ENCODE assay signal across 9 mouse cellular contexts in the genomic region with DNA sequence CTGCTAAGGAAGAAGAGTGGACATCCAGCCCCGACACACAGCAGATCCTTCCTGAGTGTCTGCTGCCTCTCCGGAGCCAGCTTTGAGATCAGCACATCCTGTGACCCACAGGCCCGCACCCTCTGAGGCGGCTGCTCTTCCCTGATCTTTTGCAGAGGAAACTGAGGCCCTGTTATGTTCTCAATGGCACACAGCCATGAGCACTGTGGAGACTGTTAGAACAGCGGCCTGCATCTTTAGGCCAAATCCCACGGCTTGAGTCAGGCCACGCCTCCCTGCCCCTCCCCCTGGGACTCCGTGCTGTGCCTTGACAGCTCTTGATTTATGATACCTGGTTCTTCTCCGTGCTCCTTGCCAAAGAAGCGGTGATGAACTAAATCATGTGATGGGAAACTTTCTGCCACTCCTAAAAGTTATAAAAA. TPM values are rescaled to one million over a fixed set of nuclear protein-coding genes. Genes with fewer than 3 reads are reported as not detected.
A peak's percentile ranks its signal among the peaks of the same experiment; 100 is the strongest.
DNase-seq lines count a peak whose midpoint lies in the region; ATAC-seq and TF ChIP-seq lines count a peak whose summit lies in the region.
"Had no signal": no experiment of that assay in that cellular context is flagged by ENCODE, and none has a peak within 500 bp of the region (broad histone marks: within the 10 kb centered on the region; RNA-seq: fewer than 3 reads in every experiment).

No protein-coding gene starts in this region.

- TF ChIP-seq CTCF in gastrocnemius, adult 2 months (IDR thresholded peaks at IDR 0.05), result no peak
- TF ChIP-seq CTCF in forebrain, postnatal 0 days (IDR thresholded peaks at IDR 0.05; ENCODE audit: low read depth), result no peak

- H3K27ac ChIP-seq in forebrain, embryonic 10.5 days, result no peak overlapping the region; the same call in 1 of the 2 replicates
- no peak overlapping the region for H3K27ac ChIP-seq in forebrain, embryonic 14.5 days (ENCODE audit: low read depth, low read length)
- peak overlapping the region; percentile 74 for H3K27ac ChIP-seq in gastrocnemius, adult 2 months
- no peak overlapping the region; the same call in 1 of the 2 replicates for H3K27ac ChIP-seq in hindbrain, embryonic 14.5 days
- H3K27ac ChIP-seq in neural tube, embryonic 12.5 days, result no peak overlapping the region
- H3K27ac ChIP-seq in forebrain, postnatal 0 days (ENCODE audit: low read depth, low read length), result no peak overlapping the region

- no peak overlapping the region for H3K4me3 ChIP-seq in forebrain, embryonic 10.5 days
- no peak overlapping the region for H3K4me3 ChIP-seq in forebrain, embryonic 14.5 days (ENCODE audit: low read depth, low read length)
- peak overlapping the region; percentile 55 for H3K4me3 ChIP-seq in gastrocnemius, adult 2 months
- no peak overlapping the region for H3K4me3 ChIP-seq in hindbrain, embryonic 14.5 days (replicated peaks; ENCODE audit: low read length)
- no peak overlapping the region for H3K4me3 ChIP-seq in neural tube, embryonic 12.5 days
- no peak overlapping the region for H3K4me3 ChIP-seq in forebrain, postnatal 0 days (ENCODE audit: low read depth, low read length)

- no peak overlapping the region for H3K9ac ChIP-seq in forebrain, embryonic 14.5 days (ENCODE audit: low read length)
- H3K9ac ChIP-seq in hindbrain, embryonic 14.5 days, result no peak overlapping the region
- H3K9ac ChIP-seq in neural tube, embryonic 12.5 days, result no peak overlapping the region
- H3K9ac ChIP-seq in forebrain, postnatal 0 days, result no peak overlapping the region

- H3K36me3 ChIP-seq in forebrain, embryonic 10.5 days (replicated peaks), result no peaks in the 10 kb centered on the region
- H3K36me3 ChIP-seq in forebrain, embryonic 14.5 days (ENCODE audit: control insufficient read depth, insufficient read depth, low read length), result no peaks in the 10 kb centered on the region
- H3K36me3 ChIP-seq in hindbrain, embryonic 14.5 days (replicated peaks; ENCODE audit: control insufficient read depth, insufficient read depth), result no peaks in the 10 kb centered on the region
- no peaks in the 10 kb centered on the region for H3K36me3 ChIP-seq in neural tube, embryonic 12.5 days
- H3K36me3 ChIP-seq in forebrain, postnatal 0 days (ENCODE audit: insufficient read depth), result no peaks in the 10 kb centered on the region

- ATAC-seq in forebrain, embryonic 14.5 days, result no peak
- peak; percentile 50 for ATAC-seq in hindbrain, embryonic 14.5 days (ENCODE audit: low FRiP score)
- ATAC-seq in neural tube, embryonic 12.5 days (ENCODE audit: low FRiP score, low read depth), result peak; percentile 88
- ATAC-seq in forebrain, postnatal 0 days, result no peak; the same call in 1 of the 2 replicates

- H3K27me3 ChIP-seq in forebrain, embryonic 10.5 days (ENCODE audit: poor library complexity, severe bottlenecking), result no peaks in the 10 kb centered on the region
- no peaks in the 10 kb centered on the region for H3K27me3 ChIP-seq in forebrain, embryonic 14.5 days (replicated peaks; ENCODE audit: control insufficient read depth, insufficient read depth, low read length)
- no peaks in the 10 kb centered on the region for H3K27me3 ChIP-seq in hindbrain, embryonic 14.5 days (ENCODE audit: control insufficient read depth, insufficient read depth, low read length)
- no peaks in the 10 kb centered on the region for H3K27me3 ChIP-seq in neural tube, embryonic 12.5 days (replicated peaks)
- H3K27me3 ChIP-seq in forebrain, postnatal 0 days (ENCODE audit: insufficient read depth, low read length), result no peaks in the 10 kb centered on the region

- no peak overlapping the region for H3K4me2 ChIP-seq in forebrain, embryonic 14.5 days (ENCODE audit: low read length)
- peak overlapping the region; percentile 24; the same call in 1 of the 2 replicates for H3K4me2 ChIP-seq in hindbrain, embryonic 14.5 days (replicated peaks)
- H3K4me2 ChIP-seq in neural tube, embryonic 12.5 days (replicated peaks), result peak overlapping the region; percentile 40
- H3K4me2 ChIP-seq in forebrain, postnatal 0 days (ENCODE audit: low read depth), result no peak overlapping the region

- DNase-seq in forebrain, embryonic 10.5 days (ENCODE audit: extremely low spot score, low spot score), result peak; percentile 14
- no peak for DNase-seq in forebrain, embryonic 14.5 days (ENCODE audit: low spot score)
- peak; percentile 62 for DNase-seq in gastrocnemius, adult 2 months
- peak; percentile 71 for DNase-seq in hindbrain, embryonic 14.5 days (ENCODE audit: low spot score)
- peak; percentile 64 for DNase-seq in liver
- DNase-seq in forebrain, postnatal 0 days, result no peak
- no peak for DNase-seq in cerebellum, adult 11 months

- 51% methylated on average over 10 of the region's 10 CpGs for WGBS in forebrain, embryonic 10.5 days
- 34% methylated on average over 10 of the region's 10 CpGs for WGBS in forebrain, embryonic 14.5 days
- 29% methylated on average over 10 of the region's 10 CpGs for WGBS in hindbrain, embryonic 14.5 days
- 12% methylated on average over 10 of the region's 10 CpGs for WGBS in neural tube, embryonic 12.5 days
- WGBS in forebrain, postnatal 0 days, result 40% methylated on average over 10 of the region's 10 CpGs

- no peaks in the 10 kb centered on the region for H3K9me3 ChIP-seq in forebrain, embryonic 10.5 days
- H3K9me3 ChIP-seq in forebrain, embryonic 14.5 days (replicated peaks; ENCODE audit: control insufficient read depth, low read length), result 0 out of 2 replicates have a peak, but pooled peaks cover 2% of the 10 kb centered on the region
- H3K9me3 ChIP-seq in hindbrain, embryonic 14.5 days (ENCODE audit: control insufficient read depth, low read length), result 0 out of 2 replicates have a peak, but pooled peaks cover 3% of the 10 kb centered on the region
- no peaks in the 10 kb centered on the region for H3K9me3 ChIP-seq in neural tube, embryonic 12.5 days
- no peaks in the 10 kb centered on the region for H3K9me3 ChIP-seq in forebrain, postnatal 0 days (ENCODE audit: low read length)

- intact Hi-C loops in gastrocnemius, adult 2 months (cut with DNase I), result no loop called here

- peaks cover 16% of the 10 kb centered on the region for H3K4me1 ChIP-seq in forebrain, embryonic 10.5 days
- H3K4me1 ChIP-seq in forebrain, embryonic 14.5 days (ENCODE audit: control insufficient read depth, insufficient read depth, low read length), result no peaks in the 10 kb centered on the region
- H3K4me1 ChIP-seq in hindbrain, embryonic 14.5 days (replicated peaks; ENCODE audit: control insufficient read depth, insufficient read depth, low read length), result peaks cover 4% of the 10 kb centered on the region; the same call in 1 of the 2 replicates
- peaks cover 14% of the 10 kb centered on the region for H3K4me1 ChIP-seq in neural tube, embryonic 12.5 days
- no peaks in the 10 kb centered on the region for H3K4me1 ChIP-seq in forebrain, postnatal 0 days (ENCODE audit: insufficient read depth)

RNA-seq across cellular contexts. Expression of gene Ramp3, which starts 22.1 kb away (rescaled TPM):
- 5.4 and 5.6 TPM in 2 replicates for polyA plus RNA-seq in forebrain, embryonic 10.5 days (2016; fragmentation: Nextera tagmentation; extraction: Ambion mirVana)
- 4.0 and 4.2 TPM in 2 replicates for polyA plus RNA-seq in forebrain, embryonic 14.5 days (2014; fragmentation: Nextera tagmentation; extraction: Ambion mirVana)
- total RNA-seq in gastrocnemius, adult 2 months (2021), result 1 to 10 TPM in 1 of 2 experiments, under 1 TPM in 1; 0.46 to 1.2 TPM
- 22.1 and 26.7 TPM in 2 replicates for polyA plus RNA-seq in hindbrain, embryonic 14.5 days (2014; fragmentation: Nextera tagmentation; extraction: Ambion mirVana)
- 13.3 and 15.2 TPM in 2 replicates for polyA plus RNA-seq in neural tube, embryonic 12.5 days (2016; fragmentation: Nextera tagmentation; extraction: Ambion mirVana)
- total RNA-seq in forebrain, postnatal 0 days (2014; rRNA removed), result 12.9 and 21.1 TPM in 2 replicates
- polyA plus RNA-seq in forebrain, postnatal 0 days (2015; fragmentation: Nextera tagmentation; extraction: Ambion mirVana), result 17.6 and 20.0 TPM in 2 replicates

RNA-seq across cellular contexts. Expression of gene Wap, which starts 42.0 kb away (rescaled TPM):
- not detected in 2 replicates for polyA plus RNA-seq in forebrain, embryonic 10.5 days (2016; fragmentation: Nextera tagmentation; extraction: Ambion mirVana)
- not detected in 2 replicates for polyA plus RNA-seq in forebrain, embryonic 14.5 days (2014; fragmentation: Nextera tagmentation; extraction: Ambion mirVana)
- not detected for total RNA-seq in gastrocnemius, adult 2 months (2021)
- not detected in 2 replicates for polyA plus RNA-seq in hindbrain, embryonic 14.5 days (2014; fragmentation: Nextera tagmentation; extraction: Ambion mirVana)
- not detected in 2 replicates for polyA plus RNA-seq in neural tube, embryonic 12.5 days (2016; fragmentation: Nextera tagmentation; extraction: Ambion mirVana)
- not detected in 2 replicates for total RNA-seq in forebrain, postnatal 0 days (2014; rRNA removed)
- polyA plus RNA-seq in forebrain, postnatal 0 days (2015; fragmentation: Nextera tagmentation; extraction: Ambion mirVana), result not detected in 2 replicates
- polyA plus RNA-seq: C2C12 had no signal

RNA-seq across cellular contexts. Expression of gene Tbrg4, which starts 54.5 kb away (rescaled TPM):
- polyA plus RNA-seq in forebrain, embryonic 10.5 days (2016; fragmentation: Nextera tagmentation; extraction: Ambion mirVana), result 71.2 and 80.0 TPM in 2 replicates
- 23.4 and 28.1 TPM in 2 replicates for polyA plus RNA-seq in forebrain, embryonic 14.5 days (2014; fragmentation: Nextera tagmentation; extraction: Ambion mirVana)
- 10 to 100 TPM; 57.3 to 79.3 TPM for total RNA-seq in gastrocnemius, adult 2 months (2021)
- polyA plus RNA-seq in hindbrain, embryonic 14.5 days (2014; fragmentation: Nextera tagmentation; extraction: Ambion mirVana), result 25.7 and 26.5 TPM in 2 replicates
- 42.3 and 46.3 TPM in 2 replicates for polyA plus RNA-seq in neural tube, embryonic 12.5 days (2016; fragmentation: Nextera tagmentation; extraction: Ambion mirVana)
- 32.2 and 41.9 TPM in 2 replicates for total RNA-seq in forebrain, postnatal 0 days (2014; rRNA removed)
- 30.9 and 31.6 TPM in 2 replicates for polyA plus RNA-seq in forebrain, postnatal 0 days (2015; fragmentation: Nextera tagmentation; extraction: Ambion mirVana)

Comparison
In these comparisons a context has a peak if more than half of its experiments do, and no peak if none do; other contexts are left out.
1. DNase-seq: peak in forebrain, embryonic 10.5 days (single experiment), gastrocnemius, adult 2 months (single experiment), hindbrain, embryonic 14.5 days (single experiment) and liver (single experiment); none in forebrain, embryonic 14.5 days (single experiment), forebrain, postnatal 0 days (single experiment) and cerebellum, adult 11 months (single experiment).
2. ATAC-seq: peak in hindbrain, embryonic 14.5 days (single experiment) and neural tube, embryonic 12.5 days (single experiment); none in forebrain, embryonic 14.5 days (single experiment) and forebrain, postnatal 0 days (single experiment).
3. H3K4me2 ChIP-seq: peak in hindbrain, embryonic 14.5 days (single experiment) and neural tube, embryonic 12.5 days (single experiment); none in forebrain, embryonic 14.5 days (single experiment) and forebrain, postnatal 0 days (single experiment).